Mouse (Mus musculus) heart, postnatal 0 days (tissue): ENCODE measurements around the gene Alg14.

Experiments
- CTCF ChIP-seq: IDR thresholded peaks from 2 replicates; pipeline ENCODE4 v1.5.1; 2016; ENCODE audit warnings: antibody characterized with exemption, control low read depth, low read depth
- EP300 ChIP-seq: IDR thresholded peaks from 2 replicates; pipeline ENCODE4 v1.6.1; 2016; ENCODE audit warnings: antibody characterized with exemption, low read depth

GRCm38 (mm10) chr3:121365131-121365530, 73.6 kb downstream of the Alg14 start:
- TF ChIP-seq CTCF, result no peak
- TF ChIP-seq EP300, result no peak
